Mouse (Mus musculus): ENCODE measurements around the gene Htt. TPM values are rescaled to one million over a fixed set of nuclear protein-coding genes. Genes with fewer than 3 reads are reported as not detected.
"Not testable (repeated sequence)": the region's sequence is repeated elsewhere in the genome, so short reads cannot be mapped to it uniquely, and the experiment has no call there.

Gene Htt
- total RNA-seq (2021) = 10 to 100 TPM; 73.0 to 85.5 TPM

DNA sequence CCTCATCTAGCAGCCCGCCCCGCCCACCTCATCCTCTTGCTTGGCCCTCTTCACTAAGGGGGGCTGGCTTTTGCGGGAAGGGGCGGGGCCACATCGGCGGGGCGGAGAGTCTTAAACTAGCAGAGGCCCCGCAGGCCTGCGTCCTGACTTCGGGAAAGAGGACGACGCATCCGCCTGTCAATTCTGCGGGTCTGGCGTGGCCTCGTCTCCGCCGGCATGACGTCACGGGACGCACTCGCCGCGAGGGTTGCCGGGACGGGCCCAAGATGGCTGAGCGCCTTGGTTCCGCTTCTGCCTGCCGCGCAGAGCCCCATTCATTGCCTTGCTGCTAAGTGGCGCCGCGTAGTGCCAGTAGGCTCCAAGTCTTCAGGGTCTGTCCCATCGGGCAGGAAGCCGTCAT, at the start of gene Htt:
Gene Htt, plus strand, starts transcription at position 232 of the 400 bp plus-strand sequence.
- peak; percentile 94 to 96 for DNase-seq (ENCODE audit: extremely low spot score in 1 of 2, low spot score in 1 of 2)

DNA sequence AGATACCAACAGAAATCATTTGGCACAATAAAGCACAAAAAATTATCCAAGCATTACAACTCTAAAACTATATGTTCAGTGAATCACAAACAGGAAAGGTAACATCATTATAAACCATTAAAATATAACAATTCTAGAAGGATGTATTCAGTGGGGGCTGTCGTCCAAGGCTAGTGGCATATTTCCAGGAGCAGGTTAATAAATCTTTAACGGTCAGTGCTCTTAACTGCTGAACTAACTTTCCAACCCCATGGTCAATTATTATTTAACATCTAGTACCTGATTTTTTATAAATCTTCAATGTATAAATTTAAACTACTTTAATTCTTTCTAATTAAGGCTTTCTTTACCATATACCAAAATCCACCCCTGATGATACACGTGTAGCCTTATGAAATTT, 47.2 kb upstream of the Htt start:
- not testable (repeated sequence) for DNase-seq (ENCODE audit: extremely low spot score in 1 of 2, low spot score in 1 of 2)

GRCm38 (mm10) chr5:34714816-34715215, 46.7 kb upstream of the Htt start:
- no peak for DNase-seq (ENCODE audit: extremely low spot score in 1 of 2, low spot score in 1 of 2)

DNA sequence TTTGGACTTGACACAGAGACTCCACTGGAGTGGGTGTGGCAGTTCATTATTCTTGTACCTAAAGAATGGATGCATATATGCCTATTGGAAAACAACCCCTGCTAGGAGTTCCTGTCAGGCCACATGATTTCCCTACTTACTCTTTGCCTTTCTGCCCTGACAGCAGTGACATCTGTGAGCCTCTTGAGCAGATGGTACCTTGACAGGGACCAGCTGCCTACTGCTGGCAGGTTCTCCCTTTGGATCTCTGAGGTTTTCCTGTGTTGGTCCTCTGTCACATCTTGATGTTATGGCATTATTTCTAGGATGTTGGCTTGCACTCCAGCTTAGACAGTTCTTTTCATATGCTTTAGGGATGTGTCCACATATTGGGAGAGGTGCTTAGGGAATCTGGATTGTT, 32.4 kb upstream of the Htt start:
- no peak for DNase-seq (ENCODE audit: extremely low spot score in 1 of 2, low spot score in 1 of 2)

GRCm38 (mm10) chr5:34730255-34730654, 31.3 kb upstream of the Htt start:
- no peak for DNase-seq (ENCODE audit: extremely low spot score in 1 of 2, low spot score in 1 of 2)

DNA sequence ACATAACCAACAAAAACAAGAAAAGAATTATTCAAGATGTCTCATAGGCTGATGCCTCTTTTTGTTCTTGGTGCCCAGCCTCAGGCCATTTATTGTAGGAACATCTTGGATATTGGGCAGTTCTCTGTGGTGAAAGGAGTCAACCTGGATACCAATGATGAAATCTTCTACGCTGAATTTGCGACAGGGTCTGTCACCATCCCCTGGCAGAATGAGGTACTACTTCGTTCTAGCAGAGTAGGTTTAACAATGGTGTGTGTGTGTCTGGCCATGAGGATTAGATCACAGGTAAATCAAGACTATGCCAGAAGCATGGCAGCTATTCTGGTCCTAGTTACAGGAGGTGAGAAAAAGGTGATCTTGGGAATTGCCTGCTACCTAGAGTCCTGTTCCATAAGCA, 10.1 kb upstream of the Htt start:
- no peak for DNase-seq (ENCODE audit: extremely low spot score in 1 of 2, low spot score in 1 of 2)

- no peak for DNase-seq (ENCODE audit: extremely low spot score in 1 of 2, low spot score in 1 of 2)
These were observed 2.8 kb upstream of the Htt start for GRCm38 (mm10) chr5:34758762-34759161.

GRCm38 (mm10) chr5:34760850-34761508, 561 bp upstream of the Htt start:
- peak in 1 of 2 experiments; percentile 10 for DNase-seq (ENCODE audit: extremely low spot score in 1 of 2, low spot score in 1 of 2)

DNA sequence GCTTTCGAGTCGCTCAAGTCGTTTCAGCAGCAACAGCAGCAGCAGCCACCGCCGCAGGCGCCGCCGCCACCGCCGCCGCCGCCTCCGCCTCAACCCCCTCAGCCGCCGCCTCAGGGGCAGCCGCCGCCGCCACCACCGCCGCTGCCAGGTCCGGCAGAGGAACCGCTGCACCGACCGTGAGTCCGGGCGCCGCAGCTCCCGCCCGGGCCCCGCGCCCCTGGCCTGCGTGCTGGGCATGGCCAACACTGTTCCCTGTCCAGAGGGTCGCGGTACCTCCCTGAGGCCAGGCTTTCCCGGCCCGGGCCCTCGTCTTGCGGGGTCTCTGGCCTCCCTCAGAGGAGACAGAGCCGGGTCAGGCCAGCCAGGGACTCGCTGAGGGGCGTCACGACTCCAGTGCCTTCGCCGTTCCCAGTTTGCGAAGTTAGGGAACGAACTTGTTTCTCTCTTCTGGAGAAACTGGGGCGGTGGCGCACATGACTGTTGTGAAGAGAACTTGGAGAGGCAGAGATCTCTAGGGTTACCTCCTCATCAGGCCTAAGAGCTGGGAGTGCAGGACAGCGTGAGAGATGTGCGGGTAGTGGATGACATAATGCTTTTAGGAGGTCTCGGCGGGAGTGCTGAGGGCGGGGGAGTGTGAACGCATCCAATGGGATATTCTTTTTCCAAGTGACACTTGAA, 533 bp downstream of the Htt start:
- peak; percentile 26 to 40 for DNase-seq (ENCODE audit: extremely low spot score in 1 of 2, low spot score in 1 of 2)

DNA sequence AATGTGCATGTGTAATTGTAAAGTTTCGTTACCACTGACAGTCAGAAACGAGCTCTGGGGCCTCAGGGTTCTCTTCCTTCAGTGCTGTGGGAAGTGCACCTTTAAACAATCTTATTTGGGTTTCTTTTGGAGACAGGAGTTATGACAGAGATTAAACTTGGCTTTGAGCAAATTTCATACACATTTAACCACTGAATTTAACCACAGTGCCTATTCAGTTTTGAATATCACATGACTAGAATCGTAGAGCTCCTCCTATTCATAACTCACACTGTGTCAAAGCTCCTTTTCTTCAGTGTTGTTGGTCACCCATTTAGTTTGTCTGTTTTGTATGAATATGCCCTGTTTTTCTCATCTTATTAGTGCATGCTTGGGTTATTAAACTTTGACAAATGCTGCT, 10.3 kb downstream of the Htt start:
- DNase-seq (ENCODE audit: extremely low spot score in 1 of 2, low spot score in 1 of 2) = no peak

GRCm38 (mm10) chr5:34772696-34773245, 11.2 kb downstream of the Htt start:
- DNase-seq (ENCODE audit: extremely low spot score in 1 of 2, low spot score in 1 of 2) = no peak

- no peak for DNase-seq (ENCODE audit: extremely low spot score in 1 of 2, low spot score in 1 of 2)
These were observed 11.9 kb downstream of the Htt start for GRCm38 (mm10) chr5:34773392-34773791.

GRCm38 (mm10) chr5:34785027-34785426, 23.5 kb downstream of the Htt start:
- no peak for DNase-seq (ENCODE audit: extremely low spot score in 1 of 2, low spot score in 1 of 2)

DNA sequence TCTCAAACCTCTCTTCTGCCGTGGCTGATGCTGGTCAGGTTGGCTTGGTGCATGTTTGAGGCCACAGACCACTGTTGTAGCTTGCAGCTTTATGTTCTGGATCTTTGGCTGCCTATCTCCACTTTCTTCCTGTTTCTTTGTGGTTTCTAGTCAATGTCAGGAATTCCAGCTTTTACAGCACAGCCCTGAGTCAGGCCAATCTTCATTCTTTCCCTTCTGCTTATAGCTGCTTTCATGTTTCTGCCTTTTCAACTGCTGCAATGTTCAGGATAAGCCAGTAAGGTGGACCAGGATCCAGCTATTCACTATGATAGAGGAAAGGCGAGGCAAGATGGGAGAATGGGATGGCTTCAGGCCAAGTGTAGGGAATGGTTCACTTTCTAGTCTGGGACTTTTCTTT, 29.6 kb downstream of the Htt start:
- DNase-seq (ENCODE audit: extremely low spot score in 1 of 2, low spot score in 1 of 2) = no peak

- no peak for DNase-seq (ENCODE audit: extremely low spot score in 1 of 2, low spot score in 1 of 2)
These were observed 38.9 kb downstream of the Htt start for GRCm38 (mm10) chr5:34800292-34800953.

- DNase-seq (ENCODE audit: extremely low spot score in 1 of 2, low spot score in 1 of 2) = no peak
These were observed 44.5 kb downstream of the Htt start for GRCm38 (mm10) chr5:34806038-34806437.

DNA sequence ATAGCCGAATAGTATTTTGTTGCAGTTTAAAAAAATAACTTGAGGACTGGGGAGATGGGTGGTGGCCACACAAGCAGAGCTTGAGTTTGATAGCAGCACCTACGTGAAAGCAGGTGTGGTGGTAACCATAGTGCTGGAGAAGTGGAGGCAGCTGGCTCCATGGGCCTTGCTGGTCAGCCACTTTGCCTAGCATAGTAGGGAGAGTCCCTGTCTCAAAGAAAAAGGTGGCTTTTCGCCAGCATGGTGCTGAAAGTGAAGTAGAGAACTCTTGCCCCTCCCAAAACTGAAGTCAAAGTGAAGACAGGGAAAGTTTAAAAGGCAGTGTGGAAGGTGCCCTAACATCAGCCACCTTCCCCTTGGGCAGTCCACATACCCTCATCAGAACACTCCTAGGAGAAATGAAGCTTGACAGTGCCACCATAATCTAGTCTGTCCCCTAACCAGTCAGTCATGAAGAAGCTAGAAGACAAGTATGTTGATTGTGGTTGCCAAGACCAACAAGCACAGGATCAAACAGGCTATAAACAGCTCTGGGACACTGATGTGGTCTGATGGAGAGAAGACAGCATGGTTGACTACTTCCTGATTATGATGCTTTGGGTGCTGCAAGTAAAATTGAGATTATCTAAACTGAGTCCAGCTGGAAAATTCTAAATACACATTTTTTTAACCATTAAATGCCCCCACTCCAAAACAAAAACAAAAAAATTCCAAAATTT, 61.0 kb downstream of the Htt start:
- DNase-seq (ENCODE audit: extremely low spot score in 1 of 2, low spot score in 1 of 2) = no peak

- no peak for DNase-seq (ENCODE audit: extremely low spot score in 1 of 2, low spot score in 1 of 2)
These were observed 92.5 kb downstream of the Htt start for GRCm38 (mm10) chr5:34854079-34854478.

- DNase-seq (ENCODE audit: extremely low spot score in 1 of 2, low spot score in 1 of 2) = no peak
These were observed 103.8 kb downstream of the Htt start for GRCm38 (mm10) chr5:34865367-34865766.

- not testable (repeated sequence) for DNase-seq (ENCODE audit: extremely low spot score in 1 of 2, low spot score in 1 of 2)
These were observed 118.8 kb downstream of the Htt start for GRCm38 (mm10) chr5:34880307-34880706.

DNA sequence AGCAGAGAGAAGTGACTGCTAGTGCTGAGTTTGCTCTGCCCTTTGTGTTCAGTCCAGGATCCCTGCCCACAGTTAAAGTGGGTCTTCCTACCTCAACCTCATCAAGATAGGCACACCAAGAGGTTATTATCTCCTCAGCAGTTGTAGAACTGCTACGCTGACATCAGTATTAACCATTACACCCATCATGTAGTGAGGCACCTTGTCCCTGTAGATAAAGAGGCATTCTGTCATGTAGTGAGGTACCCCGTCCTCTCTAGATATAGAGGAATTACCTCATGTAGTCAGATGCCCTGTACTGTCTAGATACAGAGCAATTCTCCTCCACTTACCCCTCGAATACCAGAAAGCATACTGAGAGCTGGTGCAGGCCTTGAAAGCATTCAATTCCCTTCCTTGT, 119.5 kb downstream of the Htt start:
- no peak for DNase-seq (ENCODE audit: extremely low spot score in 1 of 2, low spot score in 1 of 2)

Data from layer of hippocampus, postnatal 25 days (tissue).